Mouse (Mus musculus) ES-Bruce4 (cell line): Measurements from ENCODE around the gene Spata31d1d.

Experiments
- EP300 ChIP-seq: IDR thresholded peaks from 2 replicates; pipeline ENCODE4 v1.6.1; 2011; ENCODE audit warnings: low read depth, low read length; ENCODE audit not compliant: insufficient read depth
- POLR2A ChIP-seq: IDR thresholded peaks from one replicate; pipeline ENCODE4 v1.8.1; 2011; ENCODE audit warnings: low read length; ENCODE audit not compliant: insufficient read depth

- TF ChIP-seq POLR2A (no peak), EP300 (no peak)
Measured at GRCm38 (mm10) chr13:59731652-59732051, at the start of gene Spata31d1d.
